In the genomic region with DNA sequence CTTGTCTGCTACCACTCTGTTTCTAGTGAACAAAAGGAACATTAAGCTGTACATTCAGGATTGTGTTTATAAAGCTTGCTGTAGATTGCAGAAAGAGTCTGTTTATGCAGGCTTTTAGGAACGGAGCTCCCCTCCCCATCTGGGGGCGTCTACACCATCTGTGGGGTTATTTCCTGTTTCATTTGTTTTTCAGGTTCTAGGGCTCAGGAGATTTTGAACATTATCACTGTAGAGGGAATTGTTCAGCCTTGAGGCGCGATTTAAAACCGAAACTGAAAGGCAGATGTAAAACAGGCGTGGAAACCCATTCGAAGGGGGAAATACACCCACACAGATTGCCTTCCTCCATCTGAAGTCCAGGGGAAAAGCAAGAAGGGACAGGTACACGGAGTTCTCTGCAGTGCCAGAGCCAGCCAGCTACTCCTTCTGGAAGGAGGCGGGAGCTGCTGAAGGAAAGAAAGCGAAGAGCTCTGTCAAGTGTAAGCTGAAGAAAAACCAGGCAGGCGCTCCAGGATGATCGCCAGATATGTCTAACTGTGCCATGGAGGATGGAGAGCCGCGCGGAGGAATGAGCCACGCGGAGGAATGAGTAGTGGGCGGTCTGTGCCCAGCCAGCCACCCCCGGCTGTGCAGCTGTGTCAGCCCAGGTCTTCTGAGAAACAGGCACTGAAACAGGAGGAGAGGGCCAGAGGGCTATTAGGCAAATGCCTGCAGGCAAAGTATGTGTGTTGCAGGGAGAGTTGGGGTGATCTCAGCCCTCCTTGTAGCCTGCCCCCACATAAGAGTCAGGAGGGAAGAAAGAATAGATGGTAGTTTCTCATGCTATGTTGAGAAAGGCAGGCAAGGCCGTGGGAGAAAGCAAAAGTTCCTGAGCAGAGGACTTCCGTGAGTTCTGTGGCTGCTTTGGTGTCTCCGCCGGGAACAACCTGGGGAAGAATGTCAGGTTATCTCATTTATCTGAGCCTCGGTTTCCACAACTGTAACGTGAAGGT, we compare ENCODE assay signal across 8 mouse cellular contexts. TPM values are rescaled to one million over a fixed set of nuclear protein-coding genes. Genes with fewer than 3 reads are reported as not detected.
DNase-seq lines count a peak whose midpoint lies in the region; ATAC-seq lines count a peak whose summit lies in the region.

No protein-coding gene starts in this region.

- no peaks in the 10 kb centered on the region for H3K9me3 ChIP-seq in embryonic facial prominence, embryonic 15.5 days (replicated peaks)
- no peaks in the 10 kb centered on the region for H3K9me3 ChIP-seq in heart, embryonic 12.5 days (replicated peaks)
- no peaks in the 10 kb centered on the region for H3K9me3 ChIP-seq in liver, embryonic 11.5 days (ENCODE audit: control insufficient read depth, low read length)
- no peaks in the 10 kb centered on the region for H3K9me3 ChIP-seq in neural tube, embryonic 15.5 days (replicated peaks)

- peak; percentile 74 for DNase-seq in A20 (ENCODE audit: low read depth, low spot score)
- DNase-seq in adipocyte (ENCODE audit: low spot score), result peak; percentile 9
- DNase-seq in kidney, postnatal 10 days, result peak; percentile 16
- DNase-seq in liver, embryonic 11.5 days (ENCODE audit: low spot score), result no peak
- peak; percentile 53 for DNase-seq in thymus, postnatal 4 days

- no peaks in the 10 kb centered on the region for H3K27me3 ChIP-seq in embryonic facial prominence, embryonic 15.5 days
- no peaks in the 10 kb centered on the region for H3K27me3 ChIP-seq in heart, embryonic 12.5 days (replicated peaks)
- no peaks in the 10 kb centered on the region for H3K27me3 ChIP-seq in liver, embryonic 11.5 days (replicated peaks; ENCODE audit: control insufficient read depth, insufficient read depth, low read length)
- H3K27me3 ChIP-seq in neural tube, embryonic 15.5 days (replicated peaks), result no peaks in the 10 kb centered on the region

- no peak for ATAC-seq in embryonic facial prominence, embryonic 15.5 days (ENCODE audit: insufficient number of reproducible peaks, low FRiP score, low TSS enrichment, low read depth)
- no peak for ATAC-seq in heart, embryonic 12.5 days (ENCODE audit: insufficient number of reproducible peaks, low FRiP score)
- no peak for ATAC-seq in liver, embryonic 11.5 days (replicated peaks; ENCODE audit: low FRiP score)
- peak; percentile 85 for ATAC-seq in neural tube, embryonic 15.5 days (ENCODE audit: low FRiP score)

- 35% methylated on average over 25 of the region's 25 CpGs for WGBS in embryonic facial prominence, embryonic 15.5 days
- WGBS in heart, embryonic 12.5 days, result 38% methylated on average over 25 of the region's 25 CpGs
- 46% methylated on average over 25 of the region's 25 CpGs for WGBS in liver, embryonic 11.5 days
- 32% methylated on average over 25 of the region's 25 CpGs for WGBS in neural tube, embryonic 15.5 days

- H3K27ac ChIP-seq in embryonic facial prominence, embryonic 15.5 days (replicated peaks), result no peak overlapping the region
- no peak overlapping the region for H3K27ac ChIP-seq in heart, embryonic 12.5 days (ENCODE audit: poor library complexity, severe bottlenecking)
- H3K27ac ChIP-seq in liver, embryonic 11.5 days (ENCODE audit: low read depth, low read length), result peak overlapping the region; percentile 34; the same call in 1 of the 2 replicates
- peak overlapping the region; percentile 90 for H3K27ac ChIP-seq in neural tube, embryonic 15.5 days (replicated peaks)

- H3K4me1 ChIP-seq in embryonic facial prominence, embryonic 15.5 days, result 0 out of 2 replicates have a peak, but pooled peaks cover 8% of the 10 kb centered on the region
- peaks cover 5% of the 10 kb centered on the region; the same call in 1 of the 2 replicates for H3K4me1 ChIP-seq in heart, embryonic 12.5 days (replicated peaks)
- H3K4me1 ChIP-seq in liver, embryonic 11.5 days (replicated peaks; ENCODE audit: control insufficient read depth, insufficient read depth, low read length), result no peaks in the 10 kb centered on the region
- H3K4me1 ChIP-seq in neural tube, embryonic 15.5 days, result peaks cover 26% of the 10 kb centered on the region

- peak overlapping the region; percentile 40 for H3K4me2 ChIP-seq in embryonic facial prominence, embryonic 15.5 days (replicated peaks)
- peak overlapping the region; percentile 53 for H3K4me2 ChIP-seq in heart, embryonic 12.5 days
- peak overlapping the region; percentile 57 for H3K4me2 ChIP-seq in liver, embryonic 11.5 days
- peak overlapping the region; percentile 58 for H3K4me2 ChIP-seq in neural tube, embryonic 15.5 days

- H3K4me3 ChIP-seq in embryonic facial prominence, embryonic 15.5 days (replicated peaks), result peak overlapping the region; percentile 36
- peak overlapping the region; percentile 24 for H3K4me3 ChIP-seq in heart, embryonic 12.5 days
- peak overlapping the region; percentile 38 for H3K4me3 ChIP-seq in liver, embryonic 11.5 days (ENCODE audit: low read depth, low read length)
- peak overlapping the region; percentile 31 for H3K4me3 ChIP-seq in neural tube, embryonic 15.5 days (replicated peaks)

- H3K9ac ChIP-seq in embryonic facial prominence, embryonic 15.5 days, result no peak overlapping the region
- H3K9ac ChIP-seq in heart, embryonic 12.5 days, result no peak overlapping the region
- H3K9ac ChIP-seq in liver, embryonic 11.5 days (ENCODE audit: low read depth, low read length), result no peak overlapping the region; the same call in 1 of the 2 replicates
- peak overlapping the region; percentile 33 for H3K9ac ChIP-seq in neural tube, embryonic 15.5 days (replicated peaks)

- H3K36me3 ChIP-seq in embryonic facial prominence, embryonic 15.5 days, result no peaks in the 10 kb centered on the region
- H3K36me3 ChIP-seq in heart, embryonic 12.5 days, result no peaks in the 10 kb centered on the region
- no peaks in the 10 kb centered on the region for H3K36me3 ChIP-seq in liver, embryonic 11.5 days (ENCODE audit: control insufficient read depth, insufficient read depth, low read length)
- no peaks in the 10 kb centered on the region for H3K36me3 ChIP-seq in neural tube, embryonic 15.5 days

RNA-seq across cellular contexts. Expression of gene Herc1, which starts 44.8 kb away (rescaled TPM):
- polyA plus RNA-seq in embryonic facial prominence, embryonic 15.5 days (2015; fragmentation: Nextera tagmentation; extraction: Ambion mirVana), result 19.9 TPM in 2 replicates
- 26.5 TPM in 2 replicates for polyA plus RNA-seq in heart, embryonic 12.5 days (2016; fragmentation: Nextera tagmentation; extraction: Ambion mirVana)
- polyA plus RNA-seq in liver, embryonic 11.5 days (2014; fragmentation: Nextera tagmentation; extraction: Ambion mirVana), result 30.4 and 31.0 TPM in 2 replicates
- polyA plus RNA-seq in neural tube, embryonic 15.5 days (2015; fragmentation: Nextera tagmentation; extraction: Ambion mirVana), result 36.4 and 42.0 TPM in 2 replicates

Comparison
In these comparisons a context has a peak if more than half of its experiments do, and no peak if none do; other contexts are left out.
1. H3K27ac ChIP-seq: peak in liver, embryonic 11.5 days (single experiment) and neural tube, embryonic 15.5 days (single experiment); none in embryonic facial prominence, embryonic 15.5 days (single experiment) and heart, embryonic 12.5 days (single experiment).
2. Peak in every context shown above with its lines, with median percentiles within 50 percentile points of each other: H3K4me2 ChIP-seq and H3K4me3 ChIP-seq.